Mouse (Mus musculus) erythroblast, adult 5-6 weeks (primary cell): ENCODE data around the gene Emc6. TPM values are rescaled to one million over a fixed set of nuclear protein-coding genes. Genes with fewer than 3 reads are reported as not detected.
A peak's percentile ranks its signal among the peaks of the same experiment; 100 is the strongest.

Experiments
- ATAC-seq: replicated peaks from 2 replicates; pipeline ENCODE4 v1.8.0; 2016; ENCODE audit warnings: moderate number of reproducible peaks, mild to moderate bottlenecking, moderate TSS enrichment, inconsistent platforms; ENCODE audit not compliant: poor library complexity, low FRiP score, severe bottlenecking
- total RNA-seq, 2 experiments: library from RNA; stranded (forward) in 1 of 2; stranded (reverse) in 1 of 2; fragments of 150-400 nt in 1 of 2; fragments of 200-764, 138-1000 nt in 1 of 2; gene quantifications; 2 replicates each; pipeline versions ENCODE4 v1.2.3 to v1.2.4; 2015 to 2017; ENCODE audit warnings: low replicate concordance in 2 of 2

Emc6 gene
- 12.5 and 25.2 TPM in 2 replicates for total RNA-seq (2015; ENCODE audit: low replicate concordance)
- 3.3 and 6.0 TPM in 2 replicates for total RNA-seq (2017; ENCODE audit: low replicate concordance)

GRCm38 (mm10) chr11:73176608-73177508, at the start of gene Emc6, which contains the start of gene Tax1bp3:
Gene Emc6, minus strand, starts transcription at chr11:73177037.
Gene Tax1bp3, plus strand, starts transcription at chr11:73177083.
- peak; percentile 96 for ATAC-seq

GRCm38 (mm10) chr11:73225856-73226255, 49.0 kb upstream of the Emc6 start:
- ATAC-seq, result no peak

- ATAC-seq, result peak; percentile 55
These were observed 47.1 kb upstream of the Emc6 start for GRCm38 (mm10) chr11:73223966-73224365.

GRCm38 (mm10) chr11:73222846-73223245, 46.0 kb upstream of the Emc6 start:
- ATAC-seq, result no peak

GRCm38 (mm10) chr11:73220651-73221050, 43.8 kb upstream of the Emc6 start:
- ATAC-seq, result no peak

- no peak for ATAC-seq
These were observed 42.8 kb upstream of the Emc6 start for GRCm38 (mm10) chr11:73219671-73220070.

GRCm38 (mm10) chr11:73213956-73214355, 37.1 kb upstream of the Emc6 start:
- ATAC-seq, result no peak

- no peak; the same call in 1 of the 2 replicates for ATAC-seq
These were observed 30.8 kb upstream of the Emc6 start for GRCm38 (mm10) chr11:73207621-73208020.

- no peak for ATAC-seq
These were observed 28.4 kb upstream of the Emc6 start for GRCm38 (mm10) chr11:73205194-73205593.

GRCm38 (mm10) chr11:73203895-73204294, 27.1 kb upstream of the Emc6 start:
- no peak for ATAC-seq

GRCm38 (mm10) chr11:73201597-73201996, 24.8 kb upstream of the Emc6 start:
- ATAC-seq, result no peak

- no peak for ATAC-seq
These were observed 24.2 kb upstream of the Emc6 start for GRCm38 (mm10) chr11:73201021-73201420.

- 0 out of 2 replicates have a peak, but pooled peaks have one; percentile 15 for ATAC-seq
These were observed 23.0 kb upstream of the Emc6 start for GRCm38 (mm10) chr11:73199879-73200278.

GRCm38 (mm10) chr11:73199230-73199712, 22.4 kb upstream of the Emc6 start, which contains the start of gene Shpk:
Gene Shpk, plus strand, starts transcription at chr11:73199460.
- peak; percentile 96 for ATAC-seq

- peak; percentile 91 for ATAC-seq
These were observed 21.9 kb upstream of the Emc6 start, which contains the start of gene Ctns for GRCm38 (mm10) chr11:73198603-73199229. Gene Ctns, minus strand, starts transcription at chr11:73199042.

- no peak for ATAC-seq
These were observed 21.4 kb upstream of the Emc6 start for GRCm38 (mm10) chr11:73198190-73198589.

GRCm38 (mm10) chr11:73194444-73194843, 17.6 kb upstream of the Emc6 start:
- ATAC-seq, result no peak

GRCm38 (mm10) chr11:73193047-73193446, 16.2 kb upstream of the Emc6 start:
- no peak for ATAC-seq

GRCm38 (mm10) chr11:73187231-73187630, 10.4 kb upstream of the Emc6 start:
- no peak for ATAC-seq

GRCm38 (mm10) chr11:73185872-73186615, 9.2 kb upstream of the Emc6 start:
- ATAC-seq, result no peak
